Mouse (Mus musculus) T-helper 1 cell (primary cell): ENCODE measurements around the gene Etnk1.

Experiments
- in situ Hi-C: fragments of 300-600 bp; cut with MboI, MseI; formaldehyde crosslinking; loops from one replicate; pipeline ENCODE4 v1.15.1; 2025; ENCODE audit warnings: high pct_unique_total_duplicates

Gene Etnk1

GRCm38 (mm10) chr6:143212766-143213165, 45.7 kb downstream of the Etnk1 start:
- in situ Hi-C loops, result no loop called here

DNA sequence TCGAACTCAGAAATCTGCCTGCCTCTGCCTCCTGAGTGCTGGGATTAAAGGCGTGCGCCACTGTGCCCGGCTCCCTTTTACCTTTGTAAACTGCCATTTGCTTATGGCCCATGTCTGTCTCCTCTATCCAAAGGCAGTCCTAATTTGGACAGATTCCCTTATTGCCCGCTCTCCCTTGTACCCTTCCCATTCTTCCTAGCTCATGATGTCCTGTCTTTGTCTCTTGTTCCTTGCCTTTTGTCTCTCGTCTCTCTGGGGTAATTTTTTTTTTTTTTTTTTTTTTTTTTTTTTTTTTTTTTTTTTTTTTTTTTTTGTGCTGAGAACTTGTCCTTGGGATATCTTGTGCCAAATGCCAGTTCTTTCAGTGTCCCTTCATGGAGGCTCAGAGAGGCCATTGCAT, 46.4 kb downstream of the Etnk1 start:
- in situ Hi-C loops, result no loop called here

DNA sequence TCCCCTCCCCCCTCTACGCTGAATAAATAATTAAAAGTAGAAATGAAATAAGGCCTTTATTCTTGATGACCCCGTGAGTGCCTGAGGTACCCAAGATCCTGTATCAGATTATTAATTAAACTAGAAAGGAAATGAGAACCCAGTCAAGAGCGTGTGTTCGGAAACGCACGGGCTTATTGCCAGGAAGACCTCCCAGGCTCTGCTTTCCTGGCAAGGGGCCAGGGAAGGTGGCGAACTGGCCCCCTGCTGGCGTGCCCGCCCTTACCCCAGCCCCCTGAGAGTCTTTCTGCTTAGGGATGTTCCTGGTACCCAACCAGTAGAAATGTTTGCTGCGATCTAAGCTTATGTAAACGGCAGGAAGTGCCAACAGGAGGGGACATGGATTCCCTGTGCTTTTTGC, 49.2 kb downstream of the Etnk1 start:
- in situ Hi-C loops, result no loop called here

DNA sequence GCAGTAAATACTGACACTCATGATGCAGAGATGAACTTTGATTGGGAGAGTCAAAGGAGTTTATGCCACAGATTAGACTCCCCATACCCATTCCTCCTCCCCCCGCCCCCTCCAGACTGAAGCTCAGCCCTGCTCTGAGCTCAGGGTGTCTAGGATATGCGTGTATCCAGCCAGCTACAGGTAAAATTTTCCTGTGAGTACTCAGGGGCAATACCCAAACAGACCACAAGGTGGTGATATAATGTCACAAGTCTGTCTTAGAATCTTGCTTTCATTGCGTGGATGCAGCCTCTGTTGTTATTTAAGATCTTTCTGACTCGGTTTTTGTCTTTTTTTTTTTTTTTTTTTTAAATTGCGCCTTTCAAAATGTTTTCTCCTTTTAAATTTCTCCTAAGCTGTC, 52.3 kb downstream of the Etnk1 start:
- in situ Hi-C loops, result no loop called here

DNA sequence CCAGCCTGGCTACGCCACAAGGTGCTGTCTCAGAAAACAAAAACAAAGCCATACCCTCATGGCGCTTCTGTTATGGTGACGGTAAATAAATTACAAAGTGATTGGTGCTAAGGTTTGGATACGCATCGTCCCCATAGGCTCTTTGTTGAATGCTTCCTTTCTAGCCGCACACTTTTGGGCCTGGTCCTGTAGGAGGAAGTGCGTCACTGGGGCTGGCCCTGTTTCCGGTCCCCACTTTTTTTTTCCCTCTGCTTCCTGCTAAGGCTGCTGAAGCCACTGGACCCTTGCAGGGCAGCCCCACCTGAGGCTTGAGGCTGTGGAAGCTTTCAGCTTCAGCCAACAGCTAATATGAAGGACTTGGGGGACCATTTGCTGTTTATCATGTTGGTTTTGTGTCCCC, 54.2 kb downstream of the Etnk1 start:
- in situ Hi-C loops, result no loop called here

- in situ Hi-C loops, result no loop called here
These were observed 57.0 kb downstream of the Etnk1 start for GRCm38 (mm10) chr6:143224057-143224456.

DNA sequence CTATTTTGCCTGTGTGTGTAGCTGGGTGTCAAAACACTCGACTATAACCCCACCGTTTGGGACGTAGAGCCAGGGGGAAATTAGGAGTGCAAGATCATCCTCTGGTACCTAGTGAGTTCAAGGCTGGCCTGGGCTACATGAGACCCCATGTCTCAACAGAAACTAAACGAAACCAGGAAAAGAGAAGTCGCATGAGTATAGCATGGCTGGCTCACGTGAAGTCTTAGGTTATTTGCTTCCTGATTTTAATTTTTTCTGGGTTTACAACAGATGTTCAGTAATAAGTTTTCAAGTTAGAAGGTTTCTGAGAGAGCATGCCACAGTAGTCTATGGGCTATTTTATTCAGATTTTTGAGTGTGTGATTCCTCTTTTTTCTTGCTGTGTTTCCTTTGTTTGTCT, 57.9 kb downstream of the Etnk1 start:
- in situ Hi-C loops, result no loop called here

DNA sequence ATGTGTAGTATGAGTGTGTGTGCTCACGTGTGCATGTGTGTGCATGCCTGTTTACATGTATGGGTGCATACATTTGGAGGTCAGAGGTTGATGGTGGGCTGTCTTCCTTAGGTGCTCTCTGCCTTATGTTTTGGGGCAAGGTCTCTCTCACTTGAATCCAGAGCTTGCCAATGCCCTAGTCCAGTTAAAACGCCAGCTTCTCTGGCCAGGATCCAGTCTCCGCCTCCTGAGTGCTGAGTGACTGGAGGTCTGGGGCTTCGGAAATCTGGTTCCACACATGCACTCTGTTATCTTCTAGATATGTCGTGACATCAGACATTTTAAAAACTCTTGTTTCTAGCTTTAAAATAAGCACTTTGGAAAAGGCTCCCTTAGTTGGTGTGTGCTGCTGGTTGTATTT, 61.7 kb downstream of the Etnk1 start:
- in situ Hi-C loops, result no loop called here

- in situ Hi-C loops, result no loop called here
These were observed 62.9 kb downstream of the Etnk1 start for GRCm38 (mm10) chr6:143229906-143230305.

DNA sequence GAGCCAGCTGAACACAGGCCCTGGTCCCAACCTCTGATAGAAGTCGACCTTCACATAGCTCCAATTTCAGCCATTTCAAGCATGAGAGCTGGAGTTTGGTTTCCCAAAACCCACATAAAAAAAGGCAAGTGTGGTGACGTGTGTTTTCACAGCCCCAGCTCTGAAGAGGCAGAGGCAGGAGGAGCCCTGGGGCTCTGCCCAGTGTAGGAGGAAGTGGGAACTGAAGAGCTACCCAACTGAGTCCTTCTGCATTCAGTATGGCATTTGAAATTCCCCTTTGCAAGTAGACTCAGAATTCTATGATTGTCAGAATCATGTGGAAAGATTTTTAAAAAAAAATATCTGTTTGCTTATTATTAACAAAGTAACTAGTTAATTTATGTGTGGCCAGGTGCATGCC, 63.9 kb downstream of the Etnk1 start:
- in situ Hi-C loops, result no loop called here

- in situ Hi-C loops, result no loop called here
These were observed 65.7 kb downstream of the Etnk1 start for GRCm38 (mm10) chr6:143232718-143233117.

DNA sequence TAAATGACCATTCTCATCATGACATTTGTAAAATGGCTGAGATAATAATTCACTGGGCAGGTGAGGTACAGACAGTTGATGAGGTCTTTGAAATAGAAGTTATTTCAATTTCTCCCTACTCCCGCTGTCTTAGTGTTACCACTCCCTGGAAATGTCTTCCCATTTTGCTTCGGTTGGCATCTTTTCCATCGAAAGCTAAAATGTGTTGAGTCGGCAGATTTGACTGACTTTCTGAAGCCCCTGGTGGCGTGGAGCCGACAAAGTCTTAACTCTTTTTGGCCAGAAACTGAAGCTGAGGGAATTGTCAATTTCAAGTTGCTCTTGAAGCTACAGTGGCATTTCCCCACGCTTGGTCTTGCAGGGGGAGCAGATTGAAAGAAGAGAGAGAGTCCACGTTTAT, 67.8 kb downstream of the Etnk1 start:
- in situ Hi-C loops, result loop anchor here (5.0 kb wide), 1 partner anchor 682 kb away; no protein-coding TSS in a partner anchor

DNA sequence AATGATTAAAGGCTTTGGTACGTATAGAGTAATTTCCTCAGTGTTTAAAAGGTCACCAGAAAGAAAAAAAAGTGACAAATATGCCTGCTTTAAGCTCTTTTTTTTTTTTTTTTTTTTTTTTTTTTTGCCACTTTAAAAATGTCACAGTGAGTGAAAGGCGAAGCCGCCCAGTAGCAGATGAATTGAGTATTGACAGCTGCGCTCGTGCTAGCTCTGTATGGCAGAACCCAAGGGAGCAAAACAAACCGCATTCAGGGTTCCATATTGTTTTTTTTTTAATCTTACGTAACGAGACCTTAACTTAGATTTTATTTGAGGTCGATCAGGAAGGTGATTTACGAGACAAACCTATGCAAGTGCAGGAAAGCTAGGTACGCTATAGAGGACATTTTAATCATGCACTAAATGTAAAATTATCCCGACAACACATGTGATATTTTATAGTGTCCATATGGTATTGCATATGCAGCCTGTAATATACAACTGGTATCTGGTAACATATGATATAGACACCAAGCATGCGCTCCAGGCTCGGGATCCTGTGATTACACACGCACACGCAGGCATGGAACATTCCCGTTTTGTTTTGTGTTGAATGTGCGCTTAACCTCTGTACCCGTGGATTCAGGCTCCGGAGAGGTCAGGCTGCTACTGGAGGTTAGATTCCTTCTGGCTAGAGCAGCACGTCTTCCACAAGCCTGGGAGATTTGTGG, 72.5 kb downstream of the Etnk1 start:
- in situ Hi-C loops, result loop anchor here (5.0 kb wide), 1 partner anchor 678 kb away; no protein-coding TSS in a partner anchor

GRCm38 (mm10) chr6:143243191-143243590, 76.2 kb downstream of the Etnk1 start:
- in situ Hi-C loops, result no loop called here

GRCm38 (mm10) chr6:143257921-143258320, 90.9 kb downstream of the Etnk1 start:
- in situ Hi-C loops, result no loop called here

- in situ Hi-C loops, result no loop called here
These were observed 92.2 kb downstream of the Etnk1 start for GRCm38 (mm10) chr6:143259169-143259629.

GRCm38 (mm10) chr6:143259870-143260559, 93.0 kb downstream of the Etnk1 start:
- in situ Hi-C loops, result no loop called here

- in situ Hi-C loops, result no loop called here
These were observed 93.7 kb downstream of the Etnk1 start for GRCm38 (mm10) chr6:143260560-143261288.

DNA sequence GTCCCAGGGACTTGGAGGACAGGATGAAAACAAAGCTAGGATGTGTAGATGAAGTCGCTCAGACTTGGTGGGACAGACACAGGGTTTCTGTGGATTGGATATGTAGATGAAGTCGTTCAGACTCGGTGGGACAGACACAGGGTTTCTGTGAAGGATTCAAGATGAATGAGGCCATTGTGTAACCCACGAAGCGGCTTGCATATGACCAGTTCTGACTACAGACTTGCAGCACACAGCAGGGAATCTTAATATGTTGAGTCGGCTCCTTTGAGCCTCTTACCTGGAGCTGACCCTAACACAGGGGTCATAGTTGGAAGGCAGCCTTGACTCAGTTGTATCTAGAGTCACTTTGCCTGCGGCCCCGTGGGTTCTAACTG, 94.3 kb downstream of the Etnk1 start:
- in situ Hi-C loops, result no loop called here

DNA sequence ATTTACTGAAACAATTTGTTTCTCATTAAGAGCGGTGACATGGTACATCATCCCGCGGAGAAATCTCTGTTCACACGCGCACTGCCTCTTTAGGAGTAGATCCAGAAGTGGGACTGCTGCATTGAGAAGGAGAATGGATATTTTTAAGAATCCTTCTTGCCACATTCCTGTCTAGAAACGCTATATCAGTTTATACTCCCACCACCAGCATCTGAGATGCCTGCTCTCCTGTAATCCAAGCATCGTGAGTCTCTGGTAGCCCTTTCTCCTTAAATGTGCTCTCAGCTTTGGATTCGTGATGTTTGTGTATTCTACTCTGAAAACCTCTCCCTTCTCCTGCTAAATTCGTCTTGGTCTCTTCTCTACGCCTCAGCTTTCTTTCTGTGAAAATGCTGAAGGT, 98.5 kb downstream of the Etnk1 start:
- in situ Hi-C loops, result no loop called here

DNA sequence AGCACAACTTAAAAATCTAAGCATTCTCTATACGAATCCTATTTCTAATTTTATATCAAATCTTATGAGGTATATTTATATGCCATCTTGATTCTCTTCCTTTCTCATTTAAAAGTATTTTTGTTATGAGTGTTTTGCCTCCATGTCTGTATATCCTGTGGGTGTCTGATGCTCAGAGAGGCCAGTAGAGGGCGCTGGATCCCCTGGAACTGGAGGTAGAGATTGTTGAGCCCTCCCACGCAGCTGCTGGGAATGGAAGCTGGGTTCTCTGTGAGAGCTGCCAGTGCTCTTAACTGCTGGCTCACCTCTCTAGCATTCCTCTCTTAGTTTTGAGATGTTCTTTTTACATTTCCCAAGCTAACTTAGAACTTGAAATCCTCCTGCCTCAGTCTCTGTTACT, 112.2 kb downstream of the Etnk1 start:
- in situ Hi-C loops, result no loop called here
